Mouse (Mus musculus): ENCODE data around the gene Prss22. TPM values are rescaled to one million over a fixed set of nuclear protein-coding genes. Genes with fewer than 3 reads are reported as not detected.

Gene Prss22
- polyA plus RNA-seq, 1 experiment, result 1.0 TPM

GRCm38 (mm10) chr17:24004071-24004665 lies 6.3 kb upstream of the Prss22 start:
- 96% methylated on average over 14 of the region's 14 CpGs for WGBS
- TF ChIP-seq POLR2A (IDR thresholded peaks at IDR 0.05; ENCODE audit: control insufficient read depth, extremely low read depth, insufficient read depth, low read length, poor library complexity) (no peak), CTCF (IDR thresholded peaks at IDR 0.05; ENCODE audit: borderline replicate concordance, control insufficient read depth, extremely low read depth, insufficient read depth, low read length, poor library complexity) (no peak)
- no peaks in the 10 kb centered on the region for H3K36me3 ChIP-seq (ENCODE audit: control insufficient read depth, insufficient read depth, low read length)
- H3K27ac ChIP-seq (ENCODE audit: control insufficient read depth, insufficient read depth, low read length), result no peak overlapping the region
- no peak for DNase-seq
- H3K4me3 ChIP-seq (ENCODE audit: control insufficient read depth, insufficient read depth, low read length), result no peak overlapping the region
- H3K27me3 ChIP-seq (ENCODE audit: control insufficient read depth, insufficient read depth, low read length), result no peaks in the 10 kb centered on the region
- peaks cover 5% of the 10 kb centered on the region for H3K4me1 ChIP-seq (replicated peaks; ENCODE audit: control insufficient read depth, insufficient read depth, low read length)

- WGBS, result 87% methylated on average over 5 of the region's 5 CpGs
- Histone ChIP-seq H3K4me1 (replicated peaks; ENCODE audit: control insufficient read depth, insufficient read depth, low read length) (no peaks in the 10 kb centered on the region), H3K4me3 (ENCODE audit: control insufficient read depth, insufficient read depth, low read length) (no peak overlapping the region), H3K27ac (ENCODE audit: control insufficient read depth, insufficient read depth, low read length) (no peak overlapping the region), H3K36me3 (ENCODE audit: control insufficient read depth, insufficient read depth, low read length) (no peaks in the 10 kb centered on the region), H3K27me3 (ENCODE audit: control insufficient read depth, insufficient read depth, low read length) (no peaks in the 10 kb centered on the region)
- TF ChIP-seq POLR2A (IDR thresholded peaks at IDR 0.05; ENCODE audit: control insufficient read depth, extremely low read depth, insufficient read depth, low read length, poor library complexity) (no peak), CTCF (IDR thresholded peaks at IDR 0.05; ENCODE audit: borderline replicate concordance, control insufficient read depth, extremely low read depth, insufficient read depth, low read length, poor library complexity) (no peak)
- no peak for DNase-seq
Measured at GRCm38 (mm10) chr17:24000404-24000803, 2.5 kb upstream of the Prss22 start.

DNA sequence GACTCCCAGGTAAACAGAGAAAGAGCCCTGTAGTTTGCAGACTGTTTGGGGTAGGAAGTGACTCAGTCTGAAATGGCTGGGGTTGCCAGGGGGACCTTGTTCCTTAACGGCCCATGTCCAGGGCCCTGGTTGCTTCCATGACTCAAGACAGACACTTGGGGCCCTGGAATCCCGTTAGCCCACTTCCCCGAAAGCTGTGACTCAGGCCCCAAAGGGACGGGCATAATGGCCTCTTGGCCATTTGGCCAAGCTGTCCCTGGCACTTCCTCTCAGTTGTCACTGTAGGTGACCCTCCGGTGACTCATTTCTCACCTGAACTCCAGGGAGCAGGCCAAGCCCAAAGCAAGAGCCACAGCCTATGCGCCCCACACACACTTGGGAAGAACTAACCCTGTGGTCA lies 483 bp upstream of the Prss22 start:
- no peak for TF ChIP-seq POLR2A (IDR thresholded peaks at IDR 0.05; ENCODE audit: control insufficient read depth, extremely low read depth, insufficient read depth, low read length, poor library complexity)
- TF ChIP-seq CTCF (IDR thresholded peaks at IDR 0.05; ENCODE audit: borderline replicate concordance, control insufficient read depth, extremely low read depth, insufficient read depth, low read length, poor library complexity), result no peak
- no peak overlapping the region for H3K4me3 ChIP-seq (ENCODE audit: control insufficient read depth, insufficient read depth, low read length)
- WGBS, result 79% methylated on average over 6 of the region's 6 CpGs
- DNase-seq, result no peak
- no peaks in the 10 kb centered on the region for H3K36me3 ChIP-seq (ENCODE audit: control insufficient read depth, insufficient read depth, low read length)
- H3K27me3 ChIP-seq (ENCODE audit: control insufficient read depth, insufficient read depth, low read length), result no peaks in the 10 kb centered on the region
- H3K27ac ChIP-seq (ENCODE audit: control insufficient read depth, insufficient read depth, low read length), result no peak overlapping the region
- H3K4me1 ChIP-seq (replicated peaks; ENCODE audit: control insufficient read depth, insufficient read depth, low read length), result peaks cover 5% of the 10 kb centered on the region

- peaks cover 11% of the 10 kb centered on the region for H3K4me1 ChIP-seq (replicated peaks; ENCODE audit: control insufficient read depth, insufficient read depth, low read length)
- TF ChIP-seq CTCF (IDR thresholded peaks at IDR 0.05; ENCODE audit: borderline replicate concordance, control insufficient read depth, extremely low read depth, insufficient read depth, low read length, poor library complexity), result no peak
- no peak for TF ChIP-seq POLR2A (IDR thresholded peaks at IDR 0.05; ENCODE audit: control insufficient read depth, extremely low read depth, insufficient read depth, low read length, poor library complexity)
- no peaks in the 10 kb centered on the region for H3K27me3 ChIP-seq (ENCODE audit: control insufficient read depth, insufficient read depth, low read length)
- 58% methylated on average over 1 of the region's 1 CpGs for WGBS
- H3K36me3 ChIP-seq (ENCODE audit: control insufficient read depth, insufficient read depth, low read length), result no peaks in the 10 kb centered on the region
- H3K4me3 ChIP-seq (ENCODE audit: control insufficient read depth, insufficient read depth, low read length), result no peak overlapping the region
- no peak overlapping the region for H3K27ac ChIP-seq (ENCODE audit: control insufficient read depth, insufficient read depth, low read length)
- DNase-seq, result no peak
Measured at GRCm38 (mm10) chr17:23995421-23995820, 2.5 kb downstream of the Prss22 start.

- Histone ChIP-seq H3K4me1 (replicated peaks; ENCODE audit: control insufficient read depth, insufficient read depth, low read length) (peaks cover 11% of the 10 kb centered on the region), H3K4me3 (ENCODE audit: control insufficient read depth, insufficient read depth, low read length) (no peak overlapping the region), H3K27me3 (ENCODE audit: control insufficient read depth, insufficient read depth, low read length) (no peaks in the 10 kb centered on the region), H3K36me3 (ENCODE audit: control insufficient read depth, insufficient read depth, low read length) (no peaks in the 10 kb centered on the region), H3K27ac (ENCODE audit: control insufficient read depth, insufficient read depth, low read length) (no peak overlapping the region)
- no peak for TF ChIP-seq POLR2A (IDR thresholded peaks at IDR 0.05; ENCODE audit: control insufficient read depth, extremely low read depth, insufficient read depth, low read length, poor library complexity)
- no peak for TF ChIP-seq CTCF (IDR thresholded peaks at IDR 0.05; ENCODE audit: borderline replicate concordance, control insufficient read depth, extremely low read depth, insufficient read depth, low read length, poor library complexity)
- no peak for DNase-seq
- WGBS, result 88% methylated on average over 7 of the region's 7 CpGs
Measured at GRCm38 (mm10) chr17:23994667-23995066, 3.2 kb downstream of the Prss22 start.

DNA sequence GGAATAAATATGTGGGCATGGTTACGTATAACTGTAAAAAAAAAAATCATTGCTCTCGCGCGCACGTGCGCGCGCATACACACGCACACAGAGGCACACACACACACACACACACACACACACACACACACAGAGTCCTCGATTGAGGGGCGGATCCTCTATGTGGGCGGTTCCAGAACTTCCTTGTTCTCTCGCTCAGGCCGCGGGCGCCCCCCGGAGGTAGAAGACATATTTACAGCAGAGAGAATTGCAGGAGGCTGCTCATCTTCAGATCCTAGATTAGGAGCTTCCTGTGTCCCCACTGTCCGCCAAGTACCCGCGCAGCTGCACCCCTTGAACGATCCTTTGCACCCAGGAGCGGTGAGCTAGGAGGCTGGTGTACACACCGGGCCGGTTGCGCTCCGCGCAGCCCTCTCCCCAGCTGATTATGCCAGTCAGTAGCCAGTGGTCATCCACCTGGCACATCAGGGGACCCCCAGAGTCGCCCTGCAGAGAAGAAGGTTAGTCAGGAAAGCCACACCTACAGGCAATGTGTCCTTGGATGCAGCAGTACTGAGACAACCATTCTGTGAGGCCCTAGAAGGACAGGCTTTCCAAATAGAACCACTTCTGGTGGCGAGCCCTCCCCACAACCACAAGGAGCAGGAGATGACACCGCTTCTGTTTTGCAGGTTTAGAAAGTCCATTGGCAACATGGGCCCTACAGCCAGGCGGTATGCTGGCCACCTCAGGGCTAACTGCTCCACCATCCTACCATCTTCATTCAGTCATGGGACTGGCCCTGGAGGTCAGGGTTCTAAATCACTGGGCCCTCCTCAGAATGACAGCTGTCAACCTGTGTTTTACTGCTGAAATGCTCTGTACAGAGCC lies 4.1 kb downstream of the Prss22 start:
- WGBS, result 11% methylated on average over 31 of the region's 31 CpGs
- Histone ChIP-seq H3K4me1 (replicated peaks; ENCODE audit: control insufficient read depth, insufficient read depth, low read length) (peaks cover 11% of the 10 kb centered on the region), H3K27ac (ENCODE audit: control insufficient read depth, insufficient read depth, low read length) (no peak overlapping the region), H3K27me3 (ENCODE audit: control insufficient read depth, insufficient read depth, low read length) (no peaks in the 10 kb centered on the region), H3K4me3 (ENCODE audit: control insufficient read depth, insufficient read depth, low read length) (no peak overlapping the region), H3K36me3 (ENCODE audit: control insufficient read depth, insufficient read depth, low read length) (no peaks in the 10 kb centered on the region)
- peak; percentile 94 for DNase-seq
- TF ChIP-seq POLR2A (IDR thresholded peaks at IDR 0.05; ENCODE audit: control insufficient read depth, extremely low read depth, insufficient read depth, low read length, poor library complexity) (no peak), CTCF (IDR thresholded peaks at IDR 0.05; ENCODE audit: borderline replicate concordance, control insufficient read depth, extremely low read depth, insufficient read depth, low read length, poor library complexity) (peak; percentile 77; the same call in 1 of the 2 replicates)

Data from thymus, adult 2 months (tissue).